Mouse (Mus musculus): ENCODE measurements around the gene Lurap1. TPM values are rescaled to one million over a fixed set of nuclear protein-coding genes. Genes with fewer than 3 reads are reported as not detected.

Gene Lurap1
- total RNA-seq, 2 experiments from 2014 or later = 7.6 to 10.1 TPM

GRCm38 (mm10) chr4:116162142-116162541 is 11.0 kb upstream of the Lurap1 start:
- no peak for DNase-seq

GRCm38 (mm10) chr4:116160769-116161168 is 9.6 kb upstream of the Lurap1 start:
- DNase-seq = no peak

- DNase-seq = no peak
These were observed 8.8 kb upstream of the Lurap1 start for GRCm38 (mm10) chr4:116159912-116160311.

GRCm38 (mm10) chr4:116157882-116158281 is 6.7 kb upstream of the Lurap1 start:
- no peak for DNase-seq

GRCm38 (mm10) chr4:116152702-116153101 is 1.6 kb upstream of the Lurap1 start:
- DNase-seq = no peak

- peak in 1 of 2 experiments; percentile 17 for DNase-seq
These were observed 296 bp downstream of the Lurap1 start for GRCm38 (mm10) chr4:116150862-116151221.

- peak; percentile 79 to 91 for DNase-seq
These were observed 829 bp downstream of the Lurap1 start for GRCm38 (mm10) chr4:116150156-116150861.

- no peak for DNase-seq
These were observed 1.4 kb downstream of the Lurap1 start for GRCm38 (mm10) chr4:116149812-116150155.

GRCm38 (mm10) chr4:116143891-116144717 is 7.0 kb downstream of the Lurap1 start:
- DNase-seq = peak; percentile 80 to 91

GRCm38 (mm10) chr4:116143317-116143811 is 7.8 kb downstream of the Lurap1 start:
- peak; percentile 33 to 61 for DNase-seq

GRCm38 (mm10) chr4:116142269-116142668 is 8.9 kb downstream of the Lurap1 start:
- no peak for DNase-seq

- no peak for DNase-seq
These were observed 9.4 kb downstream of the Lurap1 start for GRCm38 (mm10) chr4:116141736-116142135.

- no peak for DNase-seq
These were observed 10.2 kb downstream of the Lurap1 start for GRCm38 (mm10) chr4:116140801-116141574.

GRCm38 (mm10) chr4:116137421-116137996 is 13.6 kb downstream of the Lurap1 start:
- DNase-seq = no peak

GRCm38 (mm10) chr4:116134990-116135389 is 16.1 kb downstream of the Lurap1 start:
- DNase-seq = no peak

- DNase-seq = no peak
These were observed 18.0 kb downstream of the Lurap1 start for GRCm38 (mm10) chr4:116133126-116133525.

GRCm38 (mm10) chr4:116127956-116128355 is 23.2 kb downstream of the Lurap1 start:
- no peak for DNase-seq

- no peak for DNase-seq
These were observed 25.2 kb downstream of the Lurap1 start for GRCm38 (mm10) chr4:116125803-116126386.

- DNase-seq = peak; percentile 85 to 91
These were observed 27.3 kb downstream of the Lurap1 start, which contains the start of the genes Rad54l and Pomgnt1 for GRCm38 (mm10) chr4:116123602-116124519. TSS of gene Rad54l (minus strand) at chr4:116123690. TSS of gene Pomgnt1 (plus strand) at chr4:116123840.

- no peak for DNase-seq
These were observed 28.4 kb downstream of the Lurap1 start for GRCm38 (mm10) chr4:116122762-116123161.

Data from adrenal gland, postnatal 36 days (tissue).